Mouse (Mus musculus): ENCODE data around the gene Arhgef28.

DNA sequence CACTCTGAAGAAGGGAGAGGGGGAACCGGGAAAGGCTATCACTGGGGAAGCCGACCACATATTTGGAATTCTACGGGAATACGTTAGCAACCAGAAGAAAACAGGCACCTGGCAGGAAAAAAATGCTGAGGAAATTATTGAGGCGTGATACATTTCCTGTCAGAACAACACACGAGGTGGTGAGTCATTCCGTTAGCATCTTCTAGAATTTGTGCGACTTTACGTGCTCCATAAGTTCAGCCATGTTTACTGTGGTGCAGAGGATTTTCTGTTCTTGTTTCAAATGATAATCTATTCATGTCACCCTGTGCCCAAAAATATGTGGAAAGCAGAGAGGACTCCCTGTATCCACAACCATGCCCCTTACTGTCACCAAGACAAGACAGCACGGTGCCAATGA, 13.6 kb downstream of the Arhgef28 start:
- TF ChIP-seq POLR2A (IDR thresholded peaks at IDR 0.05; ENCODE audit: borderline replicate concordance, extremely low read depth, insufficient read depth, insufficient read length, poor library complexity, severe bottlenecking) (no peak), CTCF (IDR thresholded peaks at IDR 0.05; ENCODE audit: borderline replicate concordance, extremely low read depth, insufficient read depth, insufficient read length) (no peak)
